Mouse (Mus musculus): Measurements from ENCODE around the gene Sprn.

- TF ChIP-seq CTCF (IDR thresholded peaks at IDR 0.05; ENCODE audit: control insufficient read depth, insufficient read depth, insufficient replicate concordance, low read depth, low read length): no peak
- no peak for TF ChIP-seq POLR2A (IDR thresholded peaks at IDR 0.05; ENCODE audit: control insufficient read depth, low read depth, low read length)
Observed at GRCm38 (mm10) chr7:140196002-140196401, 41.3 kb upstream of the Sprn start.
